Mouse (Mus musculus): Measurements from ENCODE around the gene Plcb1. TPM values are rescaled to one million over a fixed set of nuclear protein-coding genes. Genes with fewer than 3 reads are reported as not detected.
"Not testable (repeated sequence)": the region's sequence is repeated elsewhere in the genome, so short reads cannot be mapped to it uniquely, and the experiment has no call there.

Gene Plcb1
- polyA plus RNA-seq, 1 experiment from 2014 or later, result 5.2 TPM

- H3K4me3 ChIP-seq, result peak overlapping the region; percentile 29
- H3K9me3 ChIP-seq (replicated peaks), result no peaks in the 10 kb centered on the region
- peak overlapping the region; percentile 57 for H3K4me2 ChIP-seq
- no peak overlapping the region for H3K27ac ChIP-seq
- WGBS, result 11% methylated on average over 14 of the region's 14 CpGs
- no peaks in the 10 kb centered on the region for H3K27me3 ChIP-seq
- no peak overlapping the region for H3K9ac ChIP-seq
- no peak for ATAC-seq (replicated peaks; ENCODE audit: insufficient number of reproducible peaks, insufficient read depth, low FRiP score, low read depth)
- H3K36me3 ChIP-seq, result no peaks in the 10 kb centered on the region
- 0 out of 2 replicates have a peak, but pooled peaks cover 4% of the 10 kb centered on the region for H3K4me1 ChIP-seq (replicated peaks)
Observed at GRCm38 (mm10) chr2:135329782-135330545, 544.1 kb downstream of the Plcb1 start.

GRCm38 (mm10) chr2:135331868-135332267 is 546.0 kb downstream of the Plcb1 start:
- 0 out of 2 replicates have a peak, but pooled peaks cover 4% of the 10 kb centered on the region for H3K4me1 ChIP-seq (replicated peaks)
- ATAC-seq (replicated peaks; ENCODE audit: insufficient number of reproducible peaks, insufficient read depth, low FRiP score, low read depth), result no peak
- H3K4me2 ChIP-seq, result no peak overlapping the region
- no peak overlapping the region for H3K4me3 ChIP-seq
- no peaks in the 10 kb centered on the region for H3K9me3 ChIP-seq (replicated peaks)
- 83% methylated on average over 1 of the region's 1 CpGs for WGBS
- no peaks in the 10 kb centered on the region for H3K36me3 ChIP-seq
- no peak overlapping the region for H3K27ac ChIP-seq
- H3K9ac ChIP-seq, result no peak overlapping the region
- no peaks in the 10 kb centered on the region for H3K27me3 ChIP-seq

- ATAC-seq (replicated peaks; ENCODE audit: insufficient number of reproducible peaks, insufficient read depth, low FRiP score, low read depth), result no peak
- H3K27ac ChIP-seq, result no peak overlapping the region
- no peaks in the 10 kb centered on the region for H3K27me3 ChIP-seq
- no peak overlapping the region for H3K4me2 ChIP-seq
- H3K9me3 ChIP-seq (replicated peaks), result no peaks in the 10 kb centered on the region
- WGBS, result 21% methylated on average over 1 of the region's 1 CpGs
- no peaks in the 10 kb centered on the region for H3K36me3 ChIP-seq
- no peak overlapping the region for H3K9ac ChIP-seq
- H3K4me1 ChIP-seq (replicated peaks), result peaks cover 7% of the 10 kb centered on the region
- H3K4me3 ChIP-seq, result no peak overlapping the region
Observed at GRCm38 (mm10) chr2:135356311-135356710, 570.4 kb downstream of the Plcb1 start.

DNA sequence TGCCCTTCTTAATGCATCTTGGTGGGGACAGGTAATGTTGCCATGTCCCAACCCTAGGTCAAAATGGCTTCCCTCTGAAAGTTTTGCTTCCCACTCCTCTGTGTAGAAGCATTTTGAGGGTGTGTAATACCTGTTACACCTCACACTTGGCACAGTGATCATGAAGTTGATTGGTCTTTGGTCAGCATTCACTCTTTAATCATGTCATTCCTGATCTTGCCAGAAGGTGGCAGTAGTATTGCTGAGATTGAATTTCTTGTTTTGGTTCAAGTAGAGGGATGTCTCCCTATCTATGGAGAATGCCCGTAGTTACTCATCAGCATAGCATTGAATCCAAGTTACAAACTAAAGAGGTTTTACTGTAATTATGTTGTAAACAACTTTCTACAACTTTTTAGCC is 575.9 kb downstream of the Plcb1 start:
- H3K9me3 ChIP-seq (replicated peaks), result no peaks in the 10 kb centered on the region
- H3K4me3 ChIP-seq, result no peak overlapping the region
- H3K36me3 ChIP-seq, result no peaks in the 10 kb centered on the region
- H3K27me3 ChIP-seq, result no peaks in the 10 kb centered on the region
- H3K4me2 ChIP-seq, result no peak overlapping the region
- H3K9ac ChIP-seq, result no peak overlapping the region
- WGBS, result 6% methylated on average over 1 of the region's 1 CpGs
- no peak for ATAC-seq (replicated peaks; ENCODE audit: insufficient number of reproducible peaks, insufficient read depth, low FRiP score, low read depth)
- H3K27ac ChIP-seq, result no peak overlapping the region
- H3K4me1 ChIP-seq (replicated peaks), result peaks cover 11% of the 10 kb centered on the region

GRCm38 (mm10) chr2:135362948-135363347 is 577.1 kb downstream of the Plcb1 start:
- Histone ChIP-seq H3K27ac (no peak overlapping the region), H3K4me2 (no peak overlapping the region), H3K4me1 (replicated peaks) (peaks cover 4% of the 10 kb centered on the region; the same call in 1 of the 2 replicates), H3K4me3 (no peak overlapping the region), H3K27me3 (no peaks in the 10 kb centered on the region), H3K9me3 (replicated peaks) (no peaks in the 10 kb centered on the region), H3K36me3 (no peaks in the 10 kb centered on the region), H3K9ac (no peak overlapping the region)
- no peak for ATAC-seq (replicated peaks; ENCODE audit: insufficient number of reproducible peaks, insufficient read depth, low FRiP score, low read depth)
- 78% methylated on average over 5 of the region's 5 CpGs for WGBS

GRCm38 (mm10) chr2:135370259-135370835 is 584.5 kb downstream of the Plcb1 start:
- no peaks in the 10 kb centered on the region for H3K27me3 ChIP-seq
- H3K27ac ChIP-seq, result no peak overlapping the region
- no peak for ATAC-seq (replicated peaks; ENCODE audit: insufficient number of reproducible peaks, insufficient read depth, low FRiP score, low read depth)
- no peak overlapping the region for H3K4me3 ChIP-seq
- H3K4me1 ChIP-seq (replicated peaks), result no peaks in the 10 kb centered on the region
- no peaks in the 10 kb centered on the region for H3K9me3 ChIP-seq (replicated peaks)
- WGBS, result 66% methylated on average over 10 of the region's 10 CpGs
- no peaks in the 10 kb centered on the region for H3K36me3 ChIP-seq
- H3K4me2 ChIP-seq, result no peak overlapping the region
- no peak overlapping the region for H3K9ac ChIP-seq

GRCm38 (mm10) chr2:135380796-135381195 is 594.9 kb downstream of the Plcb1 start:
- not testable (repeated sequence) for H3K9me3 ChIP-seq (replicated peaks); H3K27me3 ChIP-seq; H3K9ac ChIP-seq; H3K4me2 ChIP-seq; ATAC-seq (replicated peaks; ENCODE audit: insufficient number of reproducible peaks, insufficient read depth, low FRiP score, low read depth); H3K4me1 ChIP-seq (replicated peaks); H3K27ac ChIP-seq; H3K4me3 ChIP-seq; H3K36me3 ChIP-seq
- 41% methylated on average over 7 of the region's 7 CpGs for WGBS

- Histone ChIP-seq H3K4me3 (no peak overlapping the region), H3K9ac (no peak overlapping the region), H3K4me2 (no peak overlapping the region), H3K9me3 (replicated peaks) (no peaks in the 10 kb centered on the region), H3K36me3 (no peaks in the 10 kb centered on the region), H3K27me3 (no peaks in the 10 kb centered on the region), H3K27ac (no peak overlapping the region), H3K4me1 (replicated peaks) (no peaks in the 10 kb centered on the region)
- no peak for ATAC-seq (replicated peaks; ENCODE audit: insufficient number of reproducible peaks, insufficient read depth, low FRiP score, low read depth)
- 75% methylated on average over 1 of the region's 1 CpGs for WGBS
Observed at GRCm38 (mm10) chr2:135381396-135381795, 595.5 kb downstream of the Plcb1 start.

- no peak for ATAC-seq (replicated peaks; ENCODE audit: insufficient number of reproducible peaks, insufficient read depth, low FRiP score, low read depth)
- Histone ChIP-seq H3K9me3 (replicated peaks) (no peaks in the 10 kb centered on the region), H3K4me1 (replicated peaks) (no peaks in the 10 kb centered on the region), H3K27me3 (no peaks in the 10 kb centered on the region), H3K36me3 (no peaks in the 10 kb centered on the region), H3K4me2 (no peak overlapping the region), H3K27ac (no peak overlapping the region), H3K4me3 (no peak overlapping the region), H3K9ac (no peak overlapping the region)
- 59% methylated on average over 9 of the region's 9 CpGs for WGBS
Observed at GRCm38 (mm10) chr2:135387990-135388389, 602.1 kb downstream of the Plcb1 start.

DNA sequence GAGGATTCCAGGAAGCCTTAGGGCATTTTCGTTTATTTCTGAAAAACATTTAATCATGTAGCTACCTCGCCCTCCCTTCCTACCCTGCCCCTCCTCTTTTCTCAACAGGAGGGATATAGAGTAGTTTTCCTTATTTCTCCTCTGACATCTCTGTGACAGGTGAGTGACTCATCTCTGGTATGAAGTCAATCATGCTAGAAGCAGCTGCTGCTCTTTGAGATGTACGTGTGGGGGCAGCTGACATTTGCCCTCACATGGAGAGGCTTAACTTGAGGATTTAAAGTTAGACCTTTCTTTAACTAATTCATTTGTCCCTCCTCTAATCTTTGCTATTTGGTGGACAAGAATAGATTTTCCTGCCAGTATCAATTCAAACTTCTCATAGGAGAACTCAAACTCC is 608.8 kb downstream of the Plcb1 start:
- WGBS, result 78% methylated on average over 3 of the region's 3 CpGs
- H3K4me3 ChIP-seq, result no peak overlapping the region
- no peaks in the 10 kb centered on the region for H3K9me3 ChIP-seq (replicated peaks)
- H3K4me1 ChIP-seq (replicated peaks), result no peaks in the 10 kb centered on the region; the same call in 1 of the 2 replicates
- H3K27ac ChIP-seq, result no peak overlapping the region
- no peaks in the 10 kb centered on the region for H3K36me3 ChIP-seq
- H3K27me3 ChIP-seq, result no peaks in the 10 kb centered on the region
- ATAC-seq (replicated peaks; ENCODE audit: insufficient number of reproducible peaks, insufficient read depth, low FRiP score, low read depth), result no peak
- no peak overlapping the region for H3K4me2 ChIP-seq
- H3K9ac ChIP-seq, result no peak overlapping the region

GRCm38 (mm10) chr2:135396375-135396774 is 610.5 kb downstream of the Plcb1 start:
- Histone ChIP-seq H3K4me2 (no peak overlapping the region), H3K27me3 (no peaks in the 10 kb centered on the region), H3K4me1 (replicated peaks) (no peaks in the 10 kb centered on the region; the same call in 1 of the 2 replicates), H3K9ac (no peak overlapping the region), H3K4me3 (no peak overlapping the region), H3K27ac (no peak overlapping the region), H3K9me3 (replicated peaks) (no peaks in the 10 kb centered on the region), H3K36me3 (no peaks in the 10 kb centered on the region)
- 62% methylated on average over 3 of the region's 3 CpGs for WGBS
- no peak for ATAC-seq (replicated peaks; ENCODE audit: insufficient number of reproducible peaks, insufficient read depth, low FRiP score, low read depth)

DNA sequence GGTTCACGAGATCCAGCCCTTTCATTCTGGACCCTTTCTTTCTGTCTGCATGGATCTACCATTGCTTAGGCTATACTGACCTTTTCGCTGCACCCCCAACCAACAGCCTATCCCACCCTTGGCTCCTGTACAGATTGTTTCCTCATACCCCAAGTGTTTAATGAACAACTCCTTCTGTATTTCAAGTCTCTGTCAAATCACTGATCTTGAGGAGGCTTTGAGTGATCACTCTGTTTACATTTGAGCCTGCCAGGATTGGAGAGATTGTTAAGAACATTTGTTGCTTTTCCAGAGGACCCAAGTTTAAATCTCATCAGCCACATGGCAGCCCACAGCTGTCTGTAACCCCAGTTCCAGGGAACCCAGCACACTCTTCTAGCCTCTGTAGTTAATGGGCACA is 612.1 kb downstream of the Plcb1 start:
- Histone ChIP-seq H3K27ac (no peak overlapping the region), H3K4me1 (replicated peaks) (no peaks in the 10 kb centered on the region; the same call in 1 of the 2 replicates), H3K36me3 (no peaks in the 10 kb centered on the region), H3K4me3 (no peak overlapping the region), H3K4me2 (no peak overlapping the region), H3K27me3 (no peaks in the 10 kb centered on the region), H3K9ac (no peak overlapping the region), H3K9me3 (replicated peaks) (no peaks in the 10 kb centered on the region)
- 87% methylated on average over 2 of the region's 2 CpGs for WGBS
- ATAC-seq (replicated peaks; ENCODE audit: insufficient number of reproducible peaks, insufficient read depth, low FRiP score, low read depth), result no peak
